Mouse (Mus musculus) megakaryocyte-erythroid progenitor cell, adult 5-6 weeks (primary cell): ENCODE results near the gene Scrn3. TPM values are rescaled to one million over a fixed set of nuclear protein-coding genes. Genes with fewer than 3 reads are reported as not detected.

ENCODE experiments used
- ATAC-seq: replicated peaks from 2 replicates; pipeline ENCODE4 v1.8.0; 2016; ENCODE audit warnings: mild to moderate bottlenecking, inconsistent platforms; ENCODE audit not compliant: severe bottlenecking, poor library complexity, low FRiP score, low TSS enrichment
- total RNA-seq, 2 experiments: library from RNA; stranded (forward) in 1 of 2; stranded (reverse) in 1 of 2; fragments of 200-1000, 215-1000 nt in 1 of 2; fragments of >200 nt in 1 of 2; fragmentation: Nextera tagmentation in 1 of 2; gene quantifications; 2 replicates each; pipeline ENCODE4 v1.2.3; 2014 to 2017

The Scrn3 gene
- total RNA-seq (2014; fragmentation: Nextera tagmentation): 33.3 and 38.3 TPM in 2 replicates
- total RNA-seq (2017): 54.5 and 79.7 TPM in 2 replicates

DNA sequence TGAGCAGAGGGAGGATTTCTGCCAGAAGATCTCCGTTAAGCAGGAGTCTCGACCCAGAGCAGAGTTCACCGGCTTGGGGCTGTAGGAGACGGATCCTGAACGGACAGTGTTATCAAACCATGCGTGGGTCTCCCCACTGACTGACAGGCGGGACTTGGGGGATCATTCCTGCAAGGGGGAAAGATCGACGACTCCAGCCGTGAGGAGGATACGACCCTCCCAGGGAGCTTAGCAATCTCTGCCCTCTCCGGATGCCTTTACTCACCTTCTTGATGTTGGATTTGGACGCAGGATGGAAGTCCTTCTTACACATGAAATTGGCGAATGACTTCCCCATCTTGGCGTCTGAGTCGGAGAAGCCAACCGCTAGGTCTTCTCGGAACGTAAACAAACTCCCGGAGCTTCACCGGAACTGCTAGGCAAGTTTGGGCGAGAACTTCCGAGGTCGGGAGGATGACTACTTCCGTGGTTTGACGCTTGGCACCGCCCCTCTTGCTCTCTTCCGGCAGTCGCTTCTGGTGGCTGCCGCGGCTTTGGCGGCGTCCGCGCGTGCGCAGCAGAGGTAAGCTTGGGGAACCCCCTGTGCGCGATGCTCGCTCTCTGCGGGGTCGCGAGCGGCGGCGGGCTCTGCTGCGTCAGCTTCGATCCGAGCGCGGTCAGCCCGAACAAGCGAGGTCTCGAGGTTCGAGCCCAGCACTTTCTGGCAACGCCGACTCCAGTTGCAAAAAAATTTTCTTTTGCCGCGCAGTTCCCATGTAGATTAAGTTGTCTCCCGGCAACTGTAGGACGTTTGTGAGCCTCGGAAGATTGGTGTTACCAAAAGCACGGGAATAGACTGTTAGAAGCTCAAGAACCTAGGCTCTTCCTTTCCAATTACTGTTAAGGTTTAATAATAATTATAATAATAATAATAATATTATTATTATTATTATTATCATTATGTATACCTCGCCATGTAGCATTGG is at the start of gene Scrn3, which contains the start of gene Cir1:
Gene Scrn3, plus strand, starts transcription at position 450 of the 965 bp plus-strand sequence.
Gene Cir1, minus strand, starts transcription at position 550 of the 965 bp plus-strand sequence.
- ATAC-seq: peak; percentile 93

DNA sequence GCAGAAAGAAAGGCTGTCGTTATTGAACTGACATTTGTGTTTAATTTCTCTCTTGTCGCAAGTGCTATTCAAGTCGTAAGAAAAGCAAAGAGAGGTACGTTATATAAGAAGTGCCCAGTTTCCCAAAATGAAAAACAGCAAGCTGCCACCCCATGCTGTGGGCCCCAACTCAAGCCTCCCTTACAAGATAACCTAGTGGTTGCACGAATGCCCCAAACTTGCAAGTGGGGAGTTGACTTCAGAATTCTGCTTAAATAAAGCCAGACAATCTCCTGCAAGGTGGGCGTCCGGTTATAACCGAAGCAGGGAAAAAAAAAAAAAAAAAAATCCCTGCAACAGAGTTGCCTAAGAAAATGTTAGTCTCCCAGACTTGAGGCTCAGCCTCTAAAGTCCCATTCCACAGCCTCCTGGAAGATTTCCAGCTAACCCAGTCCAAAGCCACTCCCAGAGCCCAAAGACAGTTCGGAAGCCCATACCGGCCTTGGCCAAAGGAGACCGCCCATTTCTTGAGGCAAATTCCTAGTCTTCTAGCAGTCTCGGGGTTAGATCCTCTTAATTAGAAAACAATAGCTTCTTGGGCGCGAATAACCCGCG is 49.1 kb upstream of the Scrn3 start:
- no peak for ATAC-seq

DNA sequence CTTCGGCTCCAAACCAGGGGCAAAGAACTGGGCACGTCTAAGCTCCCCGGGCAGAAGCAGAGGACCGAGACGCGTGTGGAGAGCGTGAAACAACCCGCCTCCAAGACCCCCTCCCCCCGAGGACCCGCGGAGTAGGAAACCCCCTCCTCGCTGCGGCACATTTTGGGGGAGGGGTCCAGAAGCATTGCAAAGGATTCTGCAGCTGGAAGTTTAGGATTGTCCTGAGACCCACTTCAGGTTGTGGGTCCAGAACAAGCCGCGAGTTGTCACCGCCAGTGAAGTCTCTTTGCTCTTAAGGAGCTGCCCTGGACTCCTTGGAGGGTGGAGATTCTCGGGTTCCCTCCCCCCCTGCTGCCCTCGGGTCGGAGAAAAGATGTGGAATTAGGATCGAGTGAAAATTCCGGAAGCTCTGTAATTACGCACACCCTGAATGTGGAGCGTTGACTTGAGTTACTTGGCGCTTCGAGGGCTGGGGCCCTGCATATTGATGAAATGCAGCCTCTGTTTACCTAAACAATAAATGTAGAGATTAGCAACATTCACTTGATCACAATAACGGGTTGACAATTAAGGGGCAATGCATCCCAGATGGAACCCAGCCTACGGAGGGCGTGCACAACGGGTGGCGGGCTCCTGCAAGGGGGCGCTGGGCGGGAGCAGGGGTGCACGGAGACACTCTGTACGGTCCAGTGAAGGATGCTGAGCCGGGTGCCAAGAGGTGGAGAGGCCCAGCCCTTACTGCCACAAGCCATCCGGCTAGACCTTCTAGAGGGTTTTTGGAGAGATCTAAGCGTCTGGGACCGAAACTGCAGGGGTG is 48.4 kb upstream of the Scrn3 start:
- no peak for ATAC-seq

DNA sequence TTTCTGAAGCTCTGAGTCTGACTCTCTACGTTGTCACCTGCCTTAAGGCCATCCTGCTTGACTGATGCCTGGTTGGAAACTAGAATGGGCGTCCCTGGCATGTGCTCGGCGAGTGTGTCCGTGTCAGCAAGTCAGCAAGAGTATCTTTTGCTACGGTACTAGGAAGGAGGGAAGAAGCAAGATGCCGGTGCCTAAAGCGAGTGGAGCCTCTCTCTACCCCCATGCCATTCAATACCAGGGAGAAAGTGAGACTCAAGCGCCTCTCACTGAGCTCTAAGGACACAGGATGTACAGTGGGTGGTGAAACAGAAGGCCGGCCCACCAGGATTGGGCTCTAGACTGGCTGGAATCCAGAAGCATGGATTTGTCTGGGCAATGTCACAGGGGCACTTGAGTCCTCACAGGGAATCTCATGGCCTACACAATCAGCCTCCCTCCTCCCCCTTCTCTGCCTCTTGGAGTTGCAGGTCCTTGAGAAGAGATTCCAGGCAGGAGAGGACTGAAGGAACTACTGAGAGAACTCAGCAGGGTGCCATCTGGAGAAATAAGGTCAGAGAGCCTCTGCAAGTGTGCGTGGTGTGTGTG is 47.7 kb upstream of the Scrn3 start:
- ATAC-seq: no peak

DNA sequence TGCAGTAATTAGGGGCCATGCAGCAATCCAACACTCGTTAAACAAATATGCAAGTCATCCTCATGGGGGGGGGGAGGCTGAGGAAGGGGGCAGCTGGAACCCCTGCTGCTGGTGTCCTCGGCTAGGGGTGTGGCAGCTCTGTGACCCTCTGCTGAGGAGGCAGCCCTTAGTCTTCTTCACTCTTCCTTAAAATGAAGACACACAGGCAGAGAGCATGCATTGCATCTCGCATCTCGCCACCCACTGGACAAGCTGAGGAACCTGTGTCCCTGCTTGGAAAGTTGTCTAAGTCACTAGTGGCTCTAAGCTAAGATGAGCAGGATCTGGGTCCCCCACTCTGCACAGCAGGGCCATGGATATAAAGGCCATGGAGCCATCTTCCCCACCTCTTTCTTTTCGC is 46.4 kb upstream of the Scrn3 start:
- ATAC-seq: 0 out of 2 replicates have a peak, but pooled peaks have one; percentile 19

DNA sequence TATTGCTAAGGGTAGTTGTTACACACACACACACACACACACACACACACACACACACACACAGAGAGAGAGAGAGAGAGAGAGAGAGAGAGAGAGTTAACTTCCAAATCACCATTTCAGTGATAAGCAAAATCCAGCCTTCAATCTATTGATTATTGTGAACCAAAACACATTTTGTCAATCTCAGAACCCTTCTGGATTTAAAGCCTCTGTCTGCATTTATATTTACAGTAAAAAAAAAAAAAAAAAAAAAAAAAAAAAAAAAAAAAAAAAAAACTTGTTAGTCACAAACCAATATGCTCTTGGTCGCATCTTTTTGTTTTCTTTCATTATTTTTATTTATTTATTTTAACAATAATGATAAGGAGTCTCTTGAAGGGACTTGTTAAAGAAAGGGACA is 45.8 kb upstream of the Scrn3 start:
- ATAC-seq: no peak

DNA sequence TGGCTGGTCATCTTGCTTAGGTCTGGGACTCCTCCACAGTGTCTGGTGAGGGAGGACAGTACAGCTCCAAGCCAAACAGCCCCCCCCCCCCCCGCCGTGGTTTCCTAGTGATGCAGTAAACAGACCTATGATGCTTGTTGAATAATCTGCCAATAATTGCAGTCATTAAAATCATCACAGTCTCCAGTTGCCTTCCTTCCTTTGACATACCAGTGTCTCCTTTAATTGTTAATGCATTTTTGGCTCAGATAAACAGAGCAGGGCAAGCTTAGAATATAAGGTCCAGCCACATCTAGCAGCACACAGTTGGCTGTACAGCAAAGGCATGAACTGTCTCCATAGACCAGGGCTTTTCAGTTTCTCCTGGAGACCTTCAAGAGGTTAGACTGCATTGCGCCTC is 45.2 kb upstream of the Scrn3 start:
- no peak for ATAC-seq

DNA sequence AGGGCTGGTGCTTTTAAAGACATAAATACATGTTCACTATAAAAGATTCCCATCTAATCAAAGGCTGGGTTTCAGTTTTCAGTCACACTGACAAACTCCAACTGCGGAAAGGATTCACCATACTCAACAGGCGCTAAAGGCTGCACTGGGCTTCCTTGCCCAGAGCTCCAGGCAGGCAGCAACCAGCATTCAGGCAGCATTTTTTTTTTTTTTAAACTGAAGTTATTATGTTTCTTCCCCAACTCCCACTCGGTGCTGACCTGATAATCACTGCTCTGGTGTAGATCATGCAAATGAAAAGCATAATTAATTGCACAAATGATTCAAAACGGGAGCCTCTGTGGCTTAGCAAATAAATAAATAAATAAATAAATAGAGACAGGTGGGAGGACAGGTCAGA is 44.6 kb upstream of the Scrn3 start:
- no peak for ATAC-seq

DNA sequence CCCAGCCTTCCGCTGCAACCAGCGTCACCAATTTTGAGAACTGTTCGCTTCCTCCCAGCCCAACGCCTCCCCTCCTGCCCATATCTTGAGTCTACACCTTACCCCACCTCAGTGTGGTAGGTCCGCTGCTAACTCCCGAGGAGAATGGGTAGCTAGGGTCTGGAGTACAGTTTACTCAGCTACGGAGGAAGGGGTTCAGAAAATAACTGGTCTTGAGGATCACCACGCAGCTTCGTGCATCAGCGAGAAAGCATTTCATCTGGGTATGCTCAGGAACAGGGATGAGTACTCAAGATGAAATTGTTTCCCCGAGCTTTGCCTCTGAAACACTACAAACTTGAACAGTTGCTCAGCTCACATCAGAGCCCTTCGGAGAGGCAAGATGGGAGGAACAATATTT is 44.1 kb upstream of the Scrn3 start:
- no peak for ATAC-seq

DNA sequence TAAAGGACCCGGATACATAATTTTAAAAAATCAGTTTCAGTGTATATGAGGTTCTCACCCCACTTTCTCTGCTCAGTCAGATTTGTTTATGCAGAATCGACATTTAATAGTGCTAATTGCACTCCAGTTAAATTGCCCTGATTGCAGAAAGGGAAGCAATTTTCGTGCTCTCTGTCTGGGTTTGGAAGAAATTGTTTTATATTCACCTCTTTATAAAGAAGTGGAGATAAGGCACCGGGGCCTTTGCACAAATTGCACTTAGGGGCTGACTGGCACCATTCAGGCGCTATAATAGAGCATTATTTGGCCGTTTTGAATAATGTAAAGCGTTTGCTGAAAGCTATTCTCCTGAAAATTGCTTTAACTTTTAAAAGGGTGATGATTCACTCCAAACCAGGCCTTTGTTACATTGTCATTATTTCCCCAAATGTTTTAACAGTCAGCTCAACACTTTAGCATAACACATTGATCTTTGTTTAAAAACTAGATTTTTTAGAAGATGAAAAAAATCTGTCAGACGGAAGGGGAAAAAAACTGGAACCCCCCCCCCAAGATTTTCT is 43.5 kb upstream of the Scrn3 start:
- ATAC-seq: no peak

DNA sequence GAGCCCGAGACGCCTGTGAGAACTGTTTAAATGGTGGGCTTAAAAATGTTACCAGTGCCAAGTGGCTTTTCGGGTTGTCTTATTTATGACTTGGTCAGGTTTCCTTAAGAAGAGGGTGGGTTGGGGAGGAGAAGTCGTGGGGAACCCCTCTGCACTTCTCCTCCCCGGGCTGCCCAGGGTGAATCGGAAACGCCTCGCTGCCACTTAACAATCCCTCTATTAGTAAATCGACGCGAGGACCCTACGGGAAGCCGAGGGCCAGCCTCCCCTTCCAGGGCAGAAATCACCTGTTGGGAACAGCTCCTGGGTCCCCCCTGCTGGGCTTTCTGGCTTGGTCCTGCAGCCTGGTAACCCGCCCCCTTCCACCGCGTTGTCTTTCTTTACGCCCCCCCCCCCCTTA is 42.7 kb upstream of the Scrn3 start:
- ATAC-seq: no peak

DNA sequence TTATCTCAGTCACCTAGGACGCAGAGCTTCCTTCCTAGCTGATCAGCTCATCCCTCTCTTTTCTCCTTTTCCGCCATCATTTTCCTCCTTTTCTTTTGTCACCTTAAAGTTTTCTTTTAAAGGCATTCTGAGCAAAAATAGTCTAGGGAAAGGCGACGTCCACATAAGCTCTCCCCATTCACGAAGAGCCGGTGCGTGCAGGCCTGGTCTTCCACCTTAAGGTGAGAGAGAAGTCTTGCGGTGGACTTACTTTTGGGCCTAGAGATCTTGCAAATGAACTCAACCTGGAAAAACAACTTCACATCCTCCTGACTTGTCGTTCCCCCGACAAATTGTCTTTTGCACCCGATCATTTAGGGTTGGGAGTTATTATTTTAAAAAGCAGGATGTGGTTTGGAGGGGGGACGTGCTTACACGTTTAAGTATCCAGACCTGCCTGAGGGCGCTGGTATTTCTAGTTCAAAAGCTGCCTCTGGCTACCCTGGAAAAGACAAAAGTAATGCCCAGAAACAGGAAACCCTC is 42.3 kb upstream of the Scrn3 start:
- no peak for ATAC-seq

DNA sequence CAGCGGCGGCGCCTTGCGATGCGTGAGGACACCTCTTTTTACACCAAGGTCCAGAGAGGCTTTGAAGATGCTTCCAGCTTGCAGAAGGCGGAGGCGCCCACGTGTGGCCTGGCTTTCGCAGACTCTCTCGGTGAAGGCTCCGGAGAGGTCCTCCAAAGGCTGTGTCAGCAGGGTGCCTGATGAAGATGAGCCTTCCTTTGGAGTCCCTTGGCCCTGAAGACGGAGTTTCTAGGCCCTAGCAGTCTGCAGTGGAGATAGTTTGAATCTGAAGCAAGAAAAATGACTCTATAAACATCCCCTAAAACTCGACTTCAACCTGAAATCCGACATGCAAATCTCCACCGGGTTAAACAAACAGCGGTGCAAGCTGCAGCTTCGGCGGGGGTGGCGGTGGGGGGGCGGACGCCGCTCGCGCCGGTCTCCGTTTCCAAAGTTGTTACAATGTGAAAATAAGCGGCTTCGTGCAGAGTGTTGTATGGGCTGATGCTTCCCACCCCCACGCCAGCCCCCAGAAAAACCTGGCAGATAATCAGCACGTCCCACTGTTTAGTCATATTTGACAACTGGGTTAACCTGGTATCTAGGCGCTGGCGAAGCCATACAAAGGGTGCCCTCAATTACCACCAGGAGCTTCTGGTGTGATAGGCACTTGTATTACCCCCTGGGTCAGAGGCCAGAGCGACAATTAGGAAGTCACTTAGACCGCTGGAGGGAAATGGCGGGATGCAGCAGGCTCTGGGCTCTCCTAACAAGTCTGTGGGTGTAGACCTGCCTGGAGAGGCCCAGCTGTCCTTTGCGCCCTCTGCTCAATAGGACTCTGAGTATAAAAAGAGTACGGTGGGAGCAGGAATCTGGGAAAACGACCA is 41.6 kb upstream of the Scrn3 start:
- no peak for ATAC-seq

DNA sequence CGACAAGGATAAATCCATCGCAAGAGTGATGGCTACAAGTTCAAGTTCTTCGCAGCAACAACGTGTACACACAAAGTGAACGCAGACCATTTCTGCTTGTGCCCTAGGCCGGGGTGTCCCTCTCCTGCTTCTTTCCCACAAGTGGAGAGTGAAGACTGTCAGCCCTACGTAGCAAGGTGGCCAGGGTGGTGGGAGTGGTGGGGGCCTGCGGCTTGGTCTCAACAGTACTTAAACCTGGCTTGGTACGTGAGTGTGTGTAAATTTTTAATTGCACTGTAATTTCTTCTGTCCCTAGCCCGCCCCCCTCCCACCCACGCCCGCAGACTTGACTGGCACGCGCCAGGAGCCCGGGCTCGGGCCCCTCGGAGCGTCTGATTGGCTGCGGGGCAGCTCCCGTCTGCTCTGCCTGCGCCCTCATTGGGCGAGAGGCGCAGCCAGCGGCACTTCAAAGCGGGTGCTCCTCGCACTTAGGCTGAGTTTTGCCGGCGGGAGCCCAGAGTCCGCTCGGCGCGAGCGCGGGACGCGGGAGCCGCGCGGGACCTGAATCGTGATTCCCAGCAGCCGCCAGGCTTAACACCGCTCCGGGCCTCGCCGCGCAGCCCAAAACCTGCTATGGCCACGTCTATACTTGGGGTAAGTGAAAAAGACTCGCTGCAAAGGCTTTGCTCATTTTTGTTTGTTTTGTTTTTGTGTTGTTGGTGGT is 40.8 kb upstream of the Scrn3 start, which contains the start of gene Sp9:
Gene Sp9, plus strand, starts transcription at position 467 of the 703 bp plus-strand sequence.
- ATAC-seq: 0 out of 2 replicates have a peak, but pooled peaks have one; percentile 21

DNA sequence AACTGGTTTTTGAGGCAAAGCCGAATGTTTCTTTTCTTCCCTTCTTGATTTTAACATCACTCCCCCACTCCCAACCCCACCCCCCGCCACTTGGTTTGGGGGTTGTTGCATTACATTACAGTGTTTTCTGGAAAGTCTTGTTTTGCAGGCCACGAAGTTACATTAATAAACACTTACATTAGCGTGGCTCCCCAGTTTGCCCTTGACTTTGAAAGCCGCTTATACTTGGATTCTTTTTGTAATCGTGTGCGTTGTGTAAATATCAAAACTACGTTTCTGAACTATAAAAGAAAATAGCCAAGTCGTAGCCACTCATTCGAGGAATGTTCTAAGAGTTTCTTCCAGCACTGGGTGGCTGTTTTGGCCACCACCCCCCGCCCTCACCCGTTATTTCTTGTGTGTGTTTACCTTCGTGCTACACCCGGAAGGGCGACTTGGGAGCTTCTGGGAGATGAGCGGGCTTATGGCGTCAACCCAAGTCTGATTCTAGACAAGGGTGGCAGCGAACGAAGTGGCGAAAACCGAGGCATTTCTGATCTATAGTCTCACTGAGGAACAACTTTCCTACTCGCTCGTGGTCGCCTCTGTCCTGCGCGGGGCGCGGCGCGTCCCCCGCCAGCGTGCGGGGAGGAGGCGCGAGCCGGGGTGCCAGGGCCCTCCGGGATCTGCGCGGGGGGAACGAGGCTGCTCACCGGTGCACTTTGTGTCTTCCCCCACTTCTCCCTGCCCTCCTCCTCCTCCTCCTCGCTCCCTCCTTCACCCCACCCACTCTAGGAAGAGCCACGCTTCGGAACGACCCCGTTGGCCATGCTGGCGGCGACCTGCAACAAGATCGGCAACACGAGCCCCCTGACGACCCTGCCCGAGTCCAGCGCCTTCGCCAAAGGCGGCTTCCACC is 39.8 kb upstream of the Scrn3 start:
- ATAC-seq: no peak
